In the genomic region with DNA sequence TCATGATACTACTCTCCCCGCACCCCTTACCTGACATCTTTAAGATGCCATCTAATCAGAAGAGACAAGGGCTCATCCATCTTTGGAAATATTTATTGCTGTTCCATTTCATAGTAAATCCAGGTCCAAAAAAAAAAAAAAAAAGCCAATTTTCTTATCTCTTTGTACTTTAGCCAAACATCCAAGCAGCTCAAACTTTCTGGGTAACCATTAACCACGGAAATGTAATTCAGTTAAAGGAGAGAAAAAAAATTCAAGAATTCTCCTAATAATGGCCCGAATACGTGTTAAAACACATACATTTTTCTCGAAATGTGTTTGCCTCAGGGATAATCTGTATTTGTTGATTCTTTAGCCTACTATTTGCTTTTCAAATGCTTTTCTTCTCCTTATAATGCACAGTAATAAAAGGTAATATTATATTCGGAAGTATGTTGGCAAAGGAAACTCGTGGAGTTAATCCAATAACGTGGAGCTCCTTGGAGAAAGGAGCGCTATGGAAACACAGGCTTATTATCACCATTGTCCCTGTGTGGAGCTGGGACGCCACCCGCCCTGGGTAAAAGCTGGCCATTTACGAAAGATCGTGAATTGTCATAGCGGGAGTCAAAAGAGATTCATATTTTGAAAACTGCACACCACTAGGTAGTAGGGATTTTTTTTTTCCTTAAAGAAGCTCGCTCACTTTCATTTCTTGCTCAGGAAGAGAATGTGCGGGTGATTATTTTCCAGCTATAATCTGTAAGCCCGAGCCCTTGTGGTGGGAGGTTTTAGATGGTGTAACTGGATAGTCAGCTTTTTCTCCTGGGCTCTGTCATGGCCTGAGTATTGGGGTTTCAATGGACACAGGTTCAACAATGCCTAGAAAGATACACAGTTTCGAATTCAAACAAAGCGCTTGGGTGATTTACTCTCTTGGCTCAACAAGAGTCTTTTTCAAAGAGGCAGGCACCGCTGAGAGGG, we compare ENCODE assay signal across 19 mouse cellular contexts.
DNase-seq lines count a peak whose midpoint lies in the region; ATAC-seq and TF ChIP-seq lines count a peak whose summit lies in the region.
"Had no signal": no experiment of that assay in that cellular context is flagged by ENCODE, and none has a peak within 500 bp of the region (broad histone marks: within the 10 kb centered on the region; RNA-seq: fewer than 3 reads in every experiment).

No protein-coding gene starts in this region.

- H3K27ac ChIP-seq in embryonic facial prominence, embryonic 14.5 days (replicated peaks; ENCODE audit: low read depth, low read length) = no peak overlapping the region
- no peak overlapping the region for H3K27ac ChIP-seq in embryonic facial prominence, embryonic 10.5 days (replicated peaks)
- no peak overlapping the region; the same call in 1 of the 2 replicates for H3K27ac ChIP-seq in lung, embryonic 14.5 days (ENCODE audit: low read depth)
- no peak overlapping the region for H3K27ac ChIP-seq in CH12.LX (ENCODE audit: insufficient read depth, low read depth)
- peak overlapping the region; percentile 32; the same call in 1 of the 2 replicates for H3K27ac ChIP-seq in midbrain, postnatal 0 days (ENCODE audit: low read depth, low read length)
- H3K27ac ChIP-seq: forebrain, embryonic 15.5 days; gastrocnemius, adult 2 months; hindbrain, embryonic 12.5 days had no signal

- TF ChIP-seq POLR2A in lung, adult 2 months (IDR thresholded peaks at IDR 0.05; ENCODE audit: borderline replicate concordance, extremely low read depth, low read depth, low read length) = no peak
- TF ChIP-seq POLR2A in CH12.LX (IDR thresholded peaks at IDR 0.05; ENCODE audit: low read depth, low read length) = no peak

- dilution Hi-C loops in CH12.LX (cut with MboI; ENCODE audit: extremely low pct_ligation_motif_present, extremely low pct_unique_long_range_greater_than_20kb, low sequenced_read_pairs) = no loop called here

- DNase-seq in embryonic facial prominence, embryonic 14.5 days (ENCODE audit: low spot score) = peak; percentile 50
- no peak for DNase-seq in embryonic facial prominence, embryonic 10.5 days (ENCODE audit: low spot score)
- DNase-seq in lung, embryonic 14.5 days = peak; percentile 35
- no peak for DNase-seq in lung, adult 2 months
- DNase-seq in CH12.LX (ENCODE audit: extremely low read depth) = no peak
- no peak for DNase-seq in midbrain, postnatal 0 days (ENCODE audit: low spot score)
- DNase-seq in cerebellum, adult 11 months = no peak
- no peak for DNase-seq in left cerebral cortex, adult 9 months (ENCODE audit: low spot score in 2 of 2)
- DNase-seq: adrenal gland, postnatal 10 days; cerebellum, adult 9-10 months; gastrocnemius, adult 2 months; heart, adult 18-20 months; kidney, adult 8-10 months; right cerebral cortex, postnatal 14 days had no signal

- no peak overlapping the region for H3K9ac ChIP-seq in embryonic facial prominence, embryonic 14.5 days (ENCODE audit: low read depth, low read length)
- H3K9ac ChIP-seq in lung, embryonic 14.5 days = no peak overlapping the region
- H3K9ac ChIP-seq in CH12.LX (ENCODE audit: insufficient read depth, low read depth) = no peak overlapping the region
- H3K9ac ChIP-seq in midbrain, postnatal 0 days (replicated peaks; ENCODE audit: low read length, poor library complexity, severe bottlenecking) = no peak overlapping the region
- H3K9ac ChIP-seq: forebrain, embryonic 15.5 days; hindbrain, embryonic 12.5 days; limb, embryonic 12.5 days had no signal

- peak overlapping the region; percentile 18; the same call in 1 of the 2 replicates for H3K4me2 ChIP-seq in embryonic facial prominence, embryonic 14.5 days (ENCODE audit: low read depth, low read length)
- H3K4me2 ChIP-seq in lung, embryonic 14.5 days = peak overlapping the region; percentile 36; the same call in 1 of the 2 replicates
- 0 out of 2 replicates have a peak overlapping the region, but pooled peaks have one; percentile 7 for H3K4me2 ChIP-seq in CH12.LX (ENCODE audit: insufficient read depth, low read depth, poor library complexity, severe bottlenecking)
- H3K4me2 ChIP-seq in midbrain, postnatal 0 days (ENCODE audit: low read depth, low read length, poor library complexity, severe bottlenecking) = peak overlapping the region; percentile 30
- H3K4me2 ChIP-seq: forebrain, embryonic 15.5 days; hindbrain, embryonic 12.5 days; limb, embryonic 12.5 days had no signal

- TF ChIP-seq CTCF in lung, embryonic 14.5 days (IDR thresholded peaks at IDR 0.05; ENCODE audit: low read depth) = no peak
- TF ChIP-seq CTCF in lung, adult 2 months (IDR thresholded peaks at IDR 0.05; ENCODE audit: insufficient read depth, low read length) = no peak
- no peak for TF ChIP-seq CTCF in CH12.LX (conservative IDR thresholded peaks at IDR 0.05 in 1 of 2, IDR thresholded peaks at IDR 0.05 in 1 of 2; ENCODE audit: low read depth in 2 of 2, low read length in 2 of 2)
- TF ChIP-seq CTCF in midbrain, postnatal 0 days (IDR thresholded peaks at IDR 0.05) = no peak

- no peaks in the 10 kb centered on the region for H3K9me3 ChIP-seq in embryonic facial prominence, embryonic 14.5 days (ENCODE audit: control insufficient read depth, low read length)
- no peaks in the 10 kb centered on the region for H3K9me3 ChIP-seq in embryonic facial prominence, embryonic 10.5 days
- no peaks in the 10 kb centered on the region for H3K9me3 ChIP-seq in lung, embryonic 14.5 days (ENCODE audit: low read depth, low read length)
- H3K9me3 ChIP-seq in CH12.LX (replicated peaks; ENCODE audit: low read length) = no peaks in the 10 kb centered on the region
- H3K9me3 ChIP-seq in midbrain, postnatal 0 days (ENCODE audit: low read length) = no peaks in the 10 kb centered on the region
- H3K9me3 ChIP-seq: forebrain, embryonic 15.5 days; hindbrain, embryonic 12.5 days; limb, embryonic 12.5 days; megakaryocyte, embryonic 14.5 days had no signal

- no peak for TF ChIP-seq RAD21 in CH12.LX (IDR thresholded peaks at IDR 0.05; ENCODE audit: low read depth, low read length)

- no peaks in the 10 kb centered on the region for H3K36me3 ChIP-seq in embryonic facial prominence, embryonic 14.5 days (ENCODE audit: control insufficient read depth, insufficient read depth, low read length)
- H3K36me3 ChIP-seq in embryonic facial prominence, embryonic 10.5 days (replicated peaks) = no peaks in the 10 kb centered on the region
- no peaks in the 10 kb centered on the region for H3K36me3 ChIP-seq in lung, embryonic 14.5 days (ENCODE audit: insufficient read depth)
- H3K36me3 ChIP-seq in CH12.LX (replicated peaks in 1 of 2; ENCODE audit: control insufficient read depth in 1 of 2, insufficient read depth in 1 of 2, low read length in 1 of 2) = no peaks in the 10 kb centered on the region
- no peaks in the 10 kb centered on the region for H3K36me3 ChIP-seq in midbrain, postnatal 0 days (ENCODE audit: insufficient read depth, low read length)
- H3K36me3 ChIP-seq: forebrain, embryonic 15.5 days; hindbrain, embryonic 12.5 days; limb, embryonic 12.5 days had no signal

- in situ Hi-C loops in CH12.LX (cut with MboI; ENCODE audit: low pct_ligation_motif_present, low pct_unique_long_range_greater_than_20kb, low sequenced_read_pairs) = no loop called here

- peak; percentile 41; the same call in 1 of the 2 replicates for ATAC-seq in embryonic facial prominence, embryonic 14.5 days (ENCODE audit: low read depth)
- no peak for ATAC-seq in lung, embryonic 14.5 days (ENCODE audit: insufficient read depth)
- no peak for ATAC-seq in midbrain, postnatal 0 days (ENCODE audit: low FRiP score)
- ATAC-seq: forebrain, embryonic 15.5 days had no signal

- H3K4me3 ChIP-seq in embryonic facial prominence, embryonic 14.5 days (ENCODE audit: low read depth, low read length) = no peak overlapping the region
- no peak overlapping the region for H3K4me3 ChIP-seq in embryonic facial prominence, embryonic 10.5 days
- no peak overlapping the region for H3K4me3 ChIP-seq in lung, embryonic 14.5 days (ENCODE audit: low read depth, low read length)
- no peak overlapping the region for H3K4me3 ChIP-seq in lung, adult 2 months (replicated peaks; ENCODE audit: extremely low read depth, low read depth, low read length)
- no peak overlapping the region for H3K4me3 ChIP-seq in CH12.LX (replicated peaks in 1 of 3; ENCODE audit: low read depth in 2 of 3, low read length in 2 of 3, poor library complexity in 1 of 3)
- H3K4me3 ChIP-seq in midbrain, postnatal 0 days (ENCODE audit: low read depth, low read length) = no peak overlapping the region
- H3K4me3 ChIP-seq: erythroblast, embryonic 14.5 days; forebrain, embryonic 15.5 days; gastrocnemius, adult 2 months; hindbrain, embryonic 12.5 days; limb, embryonic 12.5 days; megakaryocyte, embryonic 14.5 days had no signal

- WGBS in embryonic facial prominence, embryonic 14.5 days = 65% methylated on average over 20 of the region's 20 CpGs
- WGBS in embryonic facial prominence, embryonic 10.5 days = 85% methylated on average over 20 of the region's 20 CpGs
- WGBS in lung, embryonic 14.5 days = 64% methylated on average over 20 of the region's 20 CpGs
- whole genome bisulfite sequencing in lung, adult 2 months = 66% methylated on average over 20 of the region's 20 CpGs
- WGBS in midbrain, postnatal 0 days = 41% methylated on average over 20 of the region's 20 CpGs

- TF ChIP-seq EP300 in CH12.LX (IDR thresholded peaks at IDR 0.05; ENCODE audit: low read length) = no peak

- no peaks in the 10 kb centered on the region; the same call in 1 of the 2 replicates for H3K27me3 ChIP-seq in embryonic facial prominence, embryonic 14.5 days (replicated peaks; ENCODE audit: control insufficient read depth, insufficient read depth, low read length)
- peaks cover 6% of the 10 kb centered on the region; the same call in 1 of the 2 replicates for H3K27me3 ChIP-seq in embryonic facial prominence, embryonic 10.5 days (replicated peaks; ENCODE audit: low read depth, poor library complexity, severe bottlenecking)
- H3K27me3 ChIP-seq in lung, embryonic 14.5 days (ENCODE audit: insufficient read depth, low read length) = no peaks in the 10 kb centered on the region
- H3K27me3 ChIP-seq in CH12.LX (replicated peaks) = no peaks in the 10 kb centered on the region
- no peaks in the 10 kb centered on the region; the same call in 1 of the 2 replicates for H3K27me3 ChIP-seq in midbrain, postnatal 0 days (ENCODE audit: insufficient read depth, low read length)
- H3K27me3 ChIP-seq: forebrain, embryonic 15.5 days; hindbrain, embryonic 12.5 days; limb, embryonic 12.5 days had no signal

- H3K4me1 ChIP-seq in embryonic facial prominence, embryonic 14.5 days (ENCODE audit: control insufficient read depth, insufficient read depth, low read length) = peaks cover 18% of the 10 kb centered on the region; the same call in 1 of the 2 replicates
- H3K4me1 ChIP-seq in embryonic facial prominence, embryonic 10.5 days = 0 out of 2 replicates have a peak, but pooled peaks cover 5% of the 10 kb centered on the region
- peaks cover 7% of the 10 kb centered on the region; the same call in 1 of the 2 replicates for H3K4me1 ChIP-seq in lung, embryonic 14.5 days (ENCODE audit: insufficient read depth)
- H3K4me1 ChIP-seq in lung, adult 2 months (ENCODE audit: control insufficient read depth, insufficient read depth, low read length) = no peaks in the 10 kb centered on the region
- no peaks in the 10 kb centered on the region; a peak in 1 of 4 replicates for H3K4me1 ChIP-seq in CH12.LX (ENCODE audit: control insufficient read depth in 1 of 2, insufficient read depth in 2 of 2)
- H3K4me1 ChIP-seq in midbrain, postnatal 0 days (ENCODE audit: insufficient read depth, low read length) = 0 out of 2 replicates have a peak, but pooled peaks cover 5% of the 10 kb centered on the region

- no peaks in the 10 kb centered on the region for H3K79me2 ChIP-seq in CH12.LX (replicated peaks; ENCODE audit: control insufficient read depth, extremely low read depth, insufficient read depth, poor library complexity, severe bottlenecking)

Comparison
In these comparisons a context has a peak if more than half of its experiments do, and no peak if none do; other contexts are left out.
1. DNase-seq: peak in embryonic facial prominence, embryonic 14.5 days (single experiment) and lung, embryonic 14.5 days (single experiment); none in embryonic facial prominence, embryonic 10.5 days (single experiment), lung, adult 2 months (single experiment), CH12.LX (single experiment), midbrain, postnatal 0 days (single experiment), cerebellum, adult 11 months (single experiment) and left cerebral cortex, adult 9 months (0 of 2).
2. Peak in every context shown above with its lines, with median percentiles within 50 percentile points of each other: H3K4me2 ChIP-seq.